Mouse (Mus musculus): ENCODE data around the gene Stk33. TPM values are rescaled to one million over a fixed set of nuclear protein-coding genes. Genes with fewer than 3 reads are reported as not detected.

The Stk33 gene
- polyA plus RNA-seq, 1 experiment from 2014 or later = 1.00 TPM

- Histone ChIP-seq H3K4me1 (ENCODE audit: control insufficient read depth, insufficient read depth, low read length) (no peaks in the 10 kb centered on the region), H3K4me3 (ENCODE audit: low read depth, low read length) (no peak overlapping the region), H3K9me3 (ENCODE audit: control insufficient read depth, low read depth, low read length) (no peaks in the 10 kb centered on the region), H3K27me3 (ENCODE audit: control insufficient read depth, insufficient read depth, low read length) (no peaks in the 10 kb centered on the region), H3K27ac (ENCODE audit: low read length) (no peak overlapping the region), H3K9ac (replicated peaks; ENCODE audit: low read depth, low read length) (no peak overlapping the region), H3K36me3 (ENCODE audit: control insufficient read depth, insufficient read depth, low read length) (no peaks in the 10 kb centered on the region), H3K4me2 (replicated peaks; ENCODE audit: low read depth, low read length) (no peak overlapping the region)
- 84% methylated on average over 4 of the region's 4 CpGs for WGBS
- no peak for ATAC-seq (ENCODE audit: insufficient number of reproducible peaks, insufficient read depth, low FRiP score, low read depth)
Observed at GRCm38 (mm10) chr7:109282106-109282505, 156.8 kb downstream of the Stk33 start.

- Histone ChIP-seq H3K27me3 (ENCODE audit: control insufficient read depth, insufficient read depth, low read length) (no peaks in the 10 kb centered on the region), H3K36me3 (ENCODE audit: control insufficient read depth, insufficient read depth, low read length) (no peaks in the 10 kb centered on the region), H3K9ac (replicated peaks; ENCODE audit: low read depth, low read length) (no peak overlapping the region), H3K9me3 (ENCODE audit: control insufficient read depth, low read depth, low read length) (no peaks in the 10 kb centered on the region), H3K27ac (ENCODE audit: low read length) (no peak overlapping the region), H3K4me2 (replicated peaks; ENCODE audit: low read depth, low read length) (no peak overlapping the region), H3K4me3 (ENCODE audit: low read depth, low read length) (no peak overlapping the region), H3K4me1 (ENCODE audit: control insufficient read depth, insufficient read depth, low read length) (no peaks in the 10 kb centered on the region)
- 47% methylated on average over 3 of the region's 3 CpGs for WGBS
- ATAC-seq (ENCODE audit: insufficient number of reproducible peaks, insufficient read depth, low FRiP score, low read depth) = no peak
Observed at GRCm38 (mm10) chr7:109276622-109277021, 162.3 kb downstream of the Stk33 start.

- no peaks in the 10 kb centered on the region for H3K36me3 ChIP-seq (ENCODE audit: control insufficient read depth, insufficient read depth, low read length)
- no peak overlapping the region for H3K4me3 ChIP-seq (ENCODE audit: low read depth, low read length)
- ATAC-seq (ENCODE audit: insufficient number of reproducible peaks, insufficient read depth, low FRiP score, low read depth) = no peak
- no peak overlapping the region for H3K9ac ChIP-seq (replicated peaks; ENCODE audit: low read depth, low read length)
- no peaks in the 10 kb centered on the region for H3K27me3 ChIP-seq (ENCODE audit: control insufficient read depth, insufficient read depth, low read length)
- no peak overlapping the region for H3K27ac ChIP-seq (ENCODE audit: low read length)
- no peaks in the 10 kb centered on the region for H3K4me1 ChIP-seq (ENCODE audit: control insufficient read depth, insufficient read depth, low read length)
- H3K9me3 ChIP-seq (ENCODE audit: control insufficient read depth, low read depth, low read length) = no peaks in the 10 kb centered on the region
- H3K4me2 ChIP-seq (replicated peaks; ENCODE audit: low read depth, low read length) = no peak overlapping the region
- WGBS = 83% methylated on average over 4 of the region's 4 CpGs
Observed at GRCm38 (mm10) chr7:109275901-109276300, 163.0 kb downstream of the Stk33 start.

- H3K4me2 ChIP-seq (replicated peaks; ENCODE audit: low read depth, low read length) = no peak overlapping the region
- H3K9ac ChIP-seq (replicated peaks; ENCODE audit: low read depth, low read length) = no peak overlapping the region
- H3K4me3 ChIP-seq (ENCODE audit: low read depth, low read length) = no peak overlapping the region
- no peaks in the 10 kb centered on the region for H3K4me1 ChIP-seq (ENCODE audit: control insufficient read depth, insufficient read depth, low read length)
- H3K9me3 ChIP-seq (ENCODE audit: control insufficient read depth, low read depth, low read length) = no peaks in the 10 kb centered on the region
- no peak for ATAC-seq (ENCODE audit: insufficient number of reproducible peaks, insufficient read depth, low FRiP score, low read depth)
- no peaks in the 10 kb centered on the region for H3K36me3 ChIP-seq (ENCODE audit: control insufficient read depth, insufficient read depth, low read length)
- no peaks in the 10 kb centered on the region for H3K27me3 ChIP-seq (ENCODE audit: control insufficient read depth, insufficient read depth, low read length)
- 81% methylated on average over 3 of the region's 3 CpGs for WGBS
- H3K27ac ChIP-seq (ENCODE audit: low read length) = no peak overlapping the region
Observed at GRCm38 (mm10) chr7:109275151-109275550, 163.7 kb downstream of the Stk33 start.

- Histone ChIP-seq H3K9me3 (ENCODE audit: control insufficient read depth, low read depth, low read length) (no peaks in the 10 kb centered on the region), H3K27me3 (ENCODE audit: control insufficient read depth, insufficient read depth, low read length) (no peaks in the 10 kb centered on the region), H3K9ac (replicated peaks; ENCODE audit: low read depth, low read length) (no peak overlapping the region), H3K4me2 (replicated peaks; ENCODE audit: low read depth, low read length) (no peak overlapping the region), H3K36me3 (ENCODE audit: control insufficient read depth, insufficient read depth, low read length) (no peaks in the 10 kb centered on the region), H3K27ac (ENCODE audit: low read length) (no peak overlapping the region), H3K4me3 (ENCODE audit: low read depth, low read length) (no peak overlapping the region), H3K4me1 (ENCODE audit: control insufficient read depth, insufficient read depth, low read length) (no peaks in the 10 kb centered on the region)
- 58% methylated on average over 3 of the region's 3 CpGs for WGBS
- ATAC-seq (ENCODE audit: insufficient number of reproducible peaks, insufficient read depth, low FRiP score, low read depth) = no peak
Observed at GRCm38 (mm10) chr7:109274289-109274688, 164.6 kb downstream of the Stk33 start.

GRCm38 (mm10) chr7:109269046-109269445 lies 169.8 kb downstream of the Stk33 start:
- no peak overlapping the region for H3K4me2 ChIP-seq (replicated peaks; ENCODE audit: low read depth, low read length)
- no peak for ATAC-seq (ENCODE audit: insufficient number of reproducible peaks, insufficient read depth, low FRiP score, low read depth)
- H3K36me3 ChIP-seq (ENCODE audit: control insufficient read depth, insufficient read depth, low read length) = no peaks in the 10 kb centered on the region
- H3K4me1 ChIP-seq (ENCODE audit: control insufficient read depth, insufficient read depth, low read length) = no peaks in the 10 kb centered on the region
- H3K4me3 ChIP-seq (ENCODE audit: low read depth, low read length) = no peak overlapping the region
- no peaks in the 10 kb centered on the region for H3K9me3 ChIP-seq (ENCODE audit: control insufficient read depth, low read depth, low read length)
- H3K27me3 ChIP-seq (ENCODE audit: control insufficient read depth, insufficient read depth, low read length) = no peaks in the 10 kb centered on the region
- no peak overlapping the region for H3K9ac ChIP-seq (replicated peaks; ENCODE audit: low read depth, low read length)
- 81% methylated on average over 4 of the region's 4 CpGs for WGBS
- H3K27ac ChIP-seq (ENCODE audit: low read length) = no peak overlapping the region

- Histone ChIP-seq H3K27ac (ENCODE audit: low read length) (no peak overlapping the region), H3K27me3 (ENCODE audit: control insufficient read depth, insufficient read depth, low read length) (no peaks in the 10 kb centered on the region), H3K4me3 (ENCODE audit: low read depth, low read length) (no peak overlapping the region), H3K36me3 (ENCODE audit: control insufficient read depth, insufficient read depth, low read length) (no peaks in the 10 kb centered on the region), H3K4me1 (ENCODE audit: control insufficient read depth, insufficient read depth, low read length) (no peaks in the 10 kb centered on the region), H3K9me3 (ENCODE audit: control insufficient read depth, low read depth, low read length) (no peaks in the 10 kb centered on the region), H3K9ac (replicated peaks; ENCODE audit: low read depth, low read length) (no peak overlapping the region), H3K4me2 (replicated peaks; ENCODE audit: low read depth, low read length) (no peak overlapping the region)
- no peak for ATAC-seq (ENCODE audit: insufficient number of reproducible peaks, insufficient read depth, low FRiP score, low read depth)
- 76% methylated on average over 4 of the region's 4 CpGs for WGBS
Observed at GRCm38 (mm10) chr7:109267370-109267769, 171.5 kb downstream of the Stk33 start.

GRCm38 (mm10) chr7:109266181-109266580 lies 172.7 kb downstream of the Stk33 start:
- Histone ChIP-seq H3K4me3 (ENCODE audit: low read depth, low read length) (no peak overlapping the region), H3K36me3 (ENCODE audit: control insufficient read depth, insufficient read depth, low read length) (no peaks in the 10 kb centered on the region)
- no peak for ATAC-seq (ENCODE audit: insufficient number of reproducible peaks, insufficient read depth, low FRiP score, low read depth)

GRCm38 (mm10) chr7:109265606-109266005 lies 173.3 kb downstream of the Stk33 start:
- Histone ChIP-seq H3K4me3 (ENCODE audit: low read depth, low read length) (no peak overlapping the region), H3K9me3 (ENCODE audit: control insufficient read depth, low read depth, low read length) (no peaks in the 10 kb centered on the region), H3K27me3 (ENCODE audit: control insufficient read depth, insufficient read depth, low read length) (no peaks in the 10 kb centered on the region), H3K36me3 (ENCODE audit: control insufficient read depth, insufficient read depth, low read length) (no peaks in the 10 kb centered on the region), H3K27ac (ENCODE audit: low read length) (no peak overlapping the region), H3K4me2 (replicated peaks; ENCODE audit: low read depth, low read length) (no peak overlapping the region), H3K4me1 (ENCODE audit: control insufficient read depth, insufficient read depth, low read length) (no peaks in the 10 kb centered on the region), H3K9ac (replicated peaks; ENCODE audit: low read depth, low read length) (no peak overlapping the region)
- ATAC-seq (ENCODE audit: insufficient number of reproducible peaks, insufficient read depth, low FRiP score, low read depth) = no peak
- 88% methylated on average over 5 of the region's 5 CpGs for WGBS

More at GRCm38 (mm10) chr7:109266181-109266580, 172.7 kb downstream of the Stk33 start:
- Histone ChIP-seq H3K27me3 (ENCODE audit: control insufficient read depth, insufficient read depth, low read length) (no peaks in the 10 kb centered on the region), H3K27ac (ENCODE audit: low read length) (no peak overlapping the region), H3K9me3 (ENCODE audit: control insufficient read depth, low read depth, low read length) (no peaks in the 10 kb centered on the region), H3K9ac (replicated peaks; ENCODE audit: low read depth, low read length) (no peak overlapping the region), H3K4me2 (replicated peaks; ENCODE audit: low read depth, low read length) (no peak overlapping the region), H3K4me1 (ENCODE audit: control insufficient read depth, insufficient read depth, low read length) (no peaks in the 10 kb centered on the region)
- 56% methylated on average over 1 of the region's 1 CpGs for WGBS
